Mouse (Mus musculus) limb, embryonic 15.5 days (tissue): ENCODE data around the gene Lrrc20. TPM values are rescaled to one million over a fixed set of nuclear protein-coding genes. Genes with fewer than 3 reads are reported as not detected.
A peak's percentile ranks its signal among the peaks of the same experiment; 100 is the strongest.

ENCODE experiments used
- ATAC-seq: fragments of 200-750 bp; cut with Nextera tagmentation; 2 replicates; pipeline ENCODE4 v1.8.0; 2017; ENCODE audit warnings: low read depth, moderate TSS enrichment; ENCODE audit not compliant: insufficient number of reproducible peaks, low FRiP score, low TSS enrichment
- H3K27ac ChIP-seq: fragments of 300-500 bp; sonication (generic); 2 replicates; pipeline ENCODE4 v1.5.1; 2015; ENCODE audit warnings: moderate library complexity, mild to moderate bottlenecking, inconsistent platforms
- H3K27me3 ChIP-seq: fragments of 300-500 bp; sonication (generic); 2 replicates; pipeline ENCODE4 v1.6.1; 2015; ENCODE audit warnings: inconsistent platforms
- H3K36me3 ChIP-seq: fragments of 300-500 bp; sonication (generic); 2 replicates; pipeline ENCODE4 v1.6.1; 2015; ENCODE audit warnings: inconsistent platforms
- H3K4me1 ChIP-seq: fragments of 300-500 bp; sonication (generic); 2 replicates; pipeline ENCODE4 v1.6.1; 2015; ENCODE audit warnings: inconsistent platforms
- H3K4me2 ChIP-seq: fragments of 300-500 bp; sonication (generic); 2 replicates; pipeline ENCODE4 v1.6.1; 2015; ENCODE audit warnings: mild to moderate bottlenecking, inconsistent platforms
- H3K4me3 ChIP-seq: fragments of 300-500 bp; sonication (generic); 2 replicates; pipeline ENCODE4 v1.5.1; 2015; ENCODE audit warnings: mild to moderate bottlenecking, inconsistent platforms
- H3K9ac ChIP-seq: fragments of 300-500 bp; sonication (generic); 2 replicates; pipeline ENCODE4 v1.6.1; 2015; ENCODE audit warnings: inconsistent platforms
- H3K9me3 ChIP-seq: fragments of 300-500 bp; sonication (generic); 2 replicates; pipeline ENCODE4 v1.6.1; 2016; ENCODE audit warnings: inconsistent platforms
- WGBS: fragments of 180-500 bp; shearing (Covaris S2); methylation state at CpG from one replicate; pipeline ENCODE4 v1.1.7; 2015; 5-methylcytosine and 5-hydroxymethylcytosine counted together
- polyA plus RNA-seq: library from polyadenylated mRNA; unstranded; fragments of >200 nt; fragmentation: Nextera tagmentation; extraction: Ambion mirVana; gene quantifications from 2 replicates; pipeline ENCODE4 v1.2.1, GENCODE M21; 2015

Gene Lrrc20
- 8.5 and 10.2 TPM in 2 replicates for polyA plus RNA-seq

DNA sequence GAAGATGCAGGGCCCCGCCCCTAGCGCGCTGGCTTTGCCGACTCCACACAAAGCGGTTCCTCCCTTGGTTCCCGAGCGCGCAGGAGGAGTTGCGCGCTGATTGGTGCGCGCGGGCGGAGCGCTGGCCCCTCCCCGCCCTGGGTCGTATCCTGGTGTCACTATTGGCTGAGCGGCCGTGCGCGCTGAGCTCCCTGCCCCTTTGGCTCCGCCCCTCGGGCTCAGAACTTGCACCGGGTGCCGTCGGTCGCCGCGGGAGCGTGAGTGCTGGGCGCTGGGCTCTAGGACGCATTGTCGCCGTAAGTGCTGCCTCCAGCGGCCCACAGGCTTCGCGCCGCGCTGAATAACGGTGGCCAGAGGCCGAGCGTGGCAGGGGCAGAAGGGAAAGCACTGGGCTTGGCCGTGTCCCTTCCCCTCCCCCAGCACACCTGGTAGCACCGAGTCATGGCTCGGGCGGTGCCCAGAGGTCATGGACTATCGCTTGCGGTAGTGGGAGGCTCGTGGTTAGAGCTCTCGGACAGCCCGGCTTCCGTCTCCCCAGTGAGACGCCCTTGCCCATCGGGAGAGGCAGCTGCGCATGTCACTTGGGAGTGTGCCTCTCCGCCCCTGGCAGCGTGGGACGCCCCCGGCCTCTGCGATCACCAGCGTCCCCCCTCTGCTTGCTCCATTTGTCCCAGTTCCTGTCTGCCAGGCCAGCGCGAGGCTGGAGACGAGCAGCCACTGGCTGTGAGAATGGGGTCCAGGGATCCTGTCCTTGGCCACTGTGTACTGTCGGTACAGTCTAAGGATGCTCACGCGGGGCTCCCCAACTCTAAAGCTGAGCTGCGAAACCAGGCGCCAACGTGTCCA, at the start of gene Lrrc20:
Gene Lrrc20, plus strand, starts transcription at position 208 of the 846 bp plus-strand sequence.
- no peaks in the 10 kb centered on the region for H3K36me3 ChIP-seq
- WGBS = under 1% methylated on average over 70 of the region's 70 CpGs
- H3K9ac ChIP-seq = peak within 1 kb of the TSS; percentile 50
- no peaks in the 10 kb centered on the region for H3K27me3 ChIP-seq
- peak within 1 kb of the TSS; percentile 62 for H3K27ac ChIP-seq
- H3K4me1 ChIP-seq = peaks cover 14% of the 10 kb centered on the region
- H3K4me3 ChIP-seq = peak within 1 kb of the TSS; percentile 84
- ATAC-seq = peak; percentile 95
- no peaks in the 10 kb centered on the region for H3K9me3 ChIP-seq
- H3K4me2 ChIP-seq = peak within 1 kb of the TSS; percentile 97

DNA sequence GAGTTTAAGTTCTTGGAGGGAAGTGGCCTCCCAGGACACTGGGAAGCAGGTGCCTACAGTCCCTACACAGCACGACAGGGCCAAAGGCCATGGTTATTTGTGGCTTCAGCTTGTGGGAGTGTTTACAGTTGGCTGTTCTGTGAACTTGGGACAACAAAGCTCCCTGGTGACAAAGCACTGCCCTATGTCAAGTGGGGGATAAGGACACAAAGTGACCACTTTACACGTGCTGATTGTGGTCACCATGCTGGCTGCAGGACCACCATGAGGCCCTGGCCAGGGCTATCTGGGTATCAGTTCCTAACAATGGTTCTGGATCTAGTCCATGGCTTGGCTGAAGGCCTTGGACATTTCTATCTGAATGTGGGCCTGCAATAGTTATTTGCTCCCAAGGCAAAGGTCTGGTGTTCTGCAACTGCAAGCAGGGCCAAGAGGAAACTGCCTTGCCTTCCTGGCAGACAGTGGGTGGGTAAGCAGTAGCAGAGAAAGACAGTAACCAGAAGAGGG, 49.3 kb upstream of the Lrrc20 start:
- Histone ChIP-seq H3K4me3 (no peak overlapping the region), H3K4me2 (no peak overlapping the region), H3K27me3 (no peaks in the 10 kb centered on the region), H3K4me1 (peaks cover 12% of the 10 kb centered on the region; the same call in 1 of the 2 replicates), H3K36me3 (peaks cover 28% of the 10 kb centered on the region), H3K9me3 (no peaks in the 10 kb centered on the region), H3K9ac (no peak overlapping the region), H3K27ac (no peak overlapping the region; the same call in 1 of the 2 replicates)
- ATAC-seq = no peak
- WGBS = 61% methylated on average over 2 of the region's 2 CpGs

DNA sequence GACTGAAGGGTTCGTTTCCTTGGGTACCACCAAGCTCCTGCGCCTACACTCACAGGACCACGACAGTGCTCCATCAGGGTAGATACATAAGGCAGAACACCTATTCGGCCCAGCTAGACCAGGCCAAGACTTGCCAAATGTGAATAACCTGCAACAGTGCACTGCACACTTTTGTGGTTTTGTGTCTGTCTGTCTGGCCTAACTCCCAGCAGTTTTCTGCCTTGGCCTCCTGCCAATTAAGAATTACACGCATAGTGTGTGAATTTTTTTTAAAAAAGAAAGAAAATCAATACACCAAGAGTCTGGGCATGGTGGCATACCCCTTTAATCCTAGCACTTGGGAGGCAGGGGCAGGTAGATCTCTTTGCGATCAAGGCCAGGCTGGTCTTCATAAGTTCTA, 47.6 kb upstream of the Lrrc20 start:
- Histone ChIP-seq H3K27ac (no peak overlapping the region), H3K4me1 (peaks cover 12% of the 10 kb centered on the region; the same call in 1 of the 2 replicates), H3K9me3 (no peaks in the 10 kb centered on the region), H3K4me2 (no peak overlapping the region), H3K9ac (no peak overlapping the region), H3K4me3 (no peak overlapping the region), H3K36me3 (peaks cover 37% of the 10 kb centered on the region), H3K27me3 (no peaks in the 10 kb centered on the region)
- WGBS = 80% methylated on average over 6 of the region's 6 CpGs
- ATAC-seq = no peak

DNA sequence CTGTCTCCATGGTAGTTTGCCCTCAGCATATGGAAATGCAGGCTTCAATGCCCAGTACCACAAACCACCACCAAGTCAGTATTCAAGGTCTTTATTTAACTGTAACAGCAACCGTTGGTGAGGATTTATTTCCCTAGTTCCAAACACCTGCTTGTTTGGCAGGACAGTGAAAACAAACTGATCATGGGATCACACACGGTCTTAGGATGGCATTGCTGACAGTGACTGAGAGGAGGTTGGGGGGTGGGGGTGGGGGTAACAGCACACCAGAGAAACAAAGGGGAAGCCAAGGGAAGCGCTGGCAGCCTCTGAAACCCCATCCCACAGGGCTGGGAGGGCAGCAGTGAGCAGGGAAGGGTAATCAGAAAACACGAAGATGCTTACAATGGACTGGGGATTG, 47.2 kb upstream of the Lrrc20 start:
- H3K4me3 ChIP-seq = no peak overlapping the region
- peaks cover 12% of the 10 kb centered on the region; the same call in 1 of the 2 replicates for H3K4me1 ChIP-seq
- no peak overlapping the region for H3K9ac ChIP-seq
- H3K27me3 ChIP-seq = no peaks in the 10 kb centered on the region
- H3K27ac ChIP-seq = no peak overlapping the region
- H3K4me2 ChIP-seq = no peak overlapping the region
- no peaks in the 10 kb centered on the region for H3K9me3 ChIP-seq
- H3K36me3 ChIP-seq = peaks cover 42% of the 10 kb centered on the region
- no peak for ATAC-seq
- 66% methylated on average over 4 of the region's 4 CpGs for WGBS

DNA sequence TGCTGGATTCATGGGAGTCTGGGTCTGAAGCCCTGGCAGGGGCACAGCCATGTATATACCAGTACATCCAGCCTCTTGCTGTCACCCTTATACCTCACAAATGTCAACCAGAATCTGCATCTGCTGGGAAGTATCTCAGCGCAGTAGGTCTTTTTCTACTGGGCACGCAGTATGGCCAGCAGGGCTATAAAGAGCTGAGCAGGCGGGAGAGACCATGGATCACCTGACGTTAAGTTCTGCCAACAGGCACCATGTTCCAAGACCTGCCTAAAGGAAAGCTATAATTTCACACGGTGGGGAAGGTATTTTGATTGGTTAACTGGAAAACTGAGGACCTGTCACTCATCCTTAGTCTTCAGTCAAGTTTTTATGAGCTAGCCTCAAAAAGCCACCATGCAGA, 46.6 kb upstream of the Lrrc20 start:
- ATAC-seq = no peak
- WGBS = 84% methylated on average over 5 of the region's 5 CpGs
- Histone ChIP-seq H3K36me3 (peaks cover 48% of the 10 kb centered on the region), H3K27ac (no peak overlapping the region), H3K4me1 (peaks cover 10% of the 10 kb centered on the region; the same call in 1 of the 2 replicates), H3K4me2 (no peak overlapping the region), H3K9me3 (no peaks in the 10 kb centered on the region), H3K9ac (no peak overlapping the region), H3K4me3 (no peak overlapping the region), H3K27me3 (no peaks in the 10 kb centered on the region)

DNA sequence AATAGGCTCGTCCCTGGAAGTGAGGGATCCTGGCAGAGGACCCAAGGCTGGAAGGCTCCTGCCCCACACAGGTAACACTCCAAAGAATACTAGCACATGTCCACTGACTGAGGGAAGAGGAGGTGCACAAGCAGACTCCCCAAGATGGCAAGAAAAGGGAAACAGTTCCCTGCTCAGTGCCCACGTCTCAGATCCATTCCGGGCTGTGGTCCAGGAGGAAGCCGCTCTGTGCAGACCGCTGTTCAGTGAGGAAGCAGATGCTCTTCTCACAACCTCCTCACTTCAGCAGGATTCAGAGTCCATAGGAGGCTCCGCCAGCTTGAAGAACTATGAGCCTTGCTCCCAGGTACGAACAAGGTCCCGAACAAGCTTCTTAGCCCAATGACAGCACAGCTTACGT, 44.2 kb upstream of the Lrrc20 start:
- H3K9ac ChIP-seq = no peak overlapping the region
- no peaks in the 10 kb centered on the region for H3K27me3 ChIP-seq
- H3K27ac ChIP-seq = no peak overlapping the region
- 86% methylated on average over 9 of the region's 9 CpGs for WGBS
- no peak overlapping the region for H3K4me3 ChIP-seq
- no peaks in the 10 kb centered on the region for H3K4me1 ChIP-seq
- ATAC-seq = no peak
- no peak overlapping the region for H3K4me2 ChIP-seq
- H3K36me3 ChIP-seq = peaks cover 64% of the 10 kb centered on the region
- no peaks in the 10 kb centered on the region for H3K9me3 ChIP-seq

DNA sequence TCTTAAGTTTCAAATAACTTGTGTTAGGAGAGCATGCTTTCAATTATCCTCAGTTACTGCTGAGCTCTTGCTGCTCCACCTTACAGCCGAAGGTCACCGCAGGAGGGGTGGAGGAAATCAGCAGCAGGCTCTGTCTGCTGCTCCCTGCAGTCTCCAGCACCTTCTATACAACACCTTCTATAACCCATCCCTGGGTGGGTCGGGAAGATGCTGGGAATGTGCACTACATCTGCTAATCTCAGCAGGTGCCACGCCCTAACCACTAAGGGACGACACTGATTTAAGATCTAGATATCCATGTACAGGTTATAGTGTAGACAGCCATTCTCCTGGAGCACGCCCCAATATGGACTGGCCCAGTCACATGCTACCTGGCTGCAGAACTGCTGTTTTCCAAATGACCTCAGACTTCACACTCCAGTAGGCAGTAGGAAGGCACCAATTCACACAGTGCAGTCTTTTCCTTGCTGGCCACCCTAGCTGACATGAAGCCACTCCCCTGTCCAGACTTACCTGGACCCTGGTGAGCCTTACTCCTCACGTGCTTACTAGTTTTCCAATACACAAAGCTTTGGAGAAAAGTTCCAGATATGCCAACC, 35.3 kb upstream of the Lrrc20 start:
- WGBS = 76% methylated on average over 7 of the region's 7 CpGs
- Histone ChIP-seq H3K4me3 (no peak overlapping the region), H3K36me3 (peaks cover 12% of the 10 kb centered on the region; the same call in 1 of the 2 replicates), H3K4me2 (no peak overlapping the region), H3K27me3 (no peaks in the 10 kb centered on the region), H3K9me3 (no peaks in the 10 kb centered on the region), H3K9ac (no peak overlapping the region), H3K27ac (no peak overlapping the region), H3K4me1 (peaks cover 32% of the 10 kb centered on the region)
- ATAC-seq = no peak

DNA sequence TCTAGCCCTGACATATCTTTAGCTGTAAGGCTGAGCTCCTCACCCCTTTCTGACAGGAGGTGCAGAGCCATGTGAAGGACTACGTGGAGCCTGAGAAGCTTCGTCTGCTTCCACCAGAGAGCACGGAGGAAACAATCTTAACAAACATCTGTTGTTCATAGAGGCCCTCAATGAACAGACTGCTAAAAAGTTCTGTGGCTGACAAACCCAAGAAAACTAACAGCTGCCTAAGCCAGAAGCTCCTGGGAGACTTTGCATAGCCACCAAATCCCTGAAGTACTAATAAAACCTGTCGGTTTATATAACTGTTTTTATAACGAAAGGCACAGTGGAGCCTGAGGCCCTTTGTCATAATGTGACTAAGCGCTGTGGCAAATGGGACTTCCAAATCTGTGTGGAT, 32.1 kb upstream of the Lrrc20 start:
- H3K4me1 ChIP-seq = peaks cover 51% of the 10 kb centered on the region
- no peaks in the 10 kb centered on the region for H3K9me3 ChIP-seq
- no peak overlapping the region for H3K4me3 ChIP-seq
- no peak overlapping the region for H3K4me2 ChIP-seq
- no peak overlapping the region for H3K9ac ChIP-seq
- no peaks in the 10 kb centered on the region for H3K27me3 ChIP-seq
- 19% methylated on average over 6 of the region's 6 CpGs for WGBS
- H3K27ac ChIP-seq = peak overlapping the region; percentile 48; the same call in 1 of the 2 replicates
- H3K36me3 ChIP-seq = peaks cover 22% of the 10 kb centered on the region
- no peak for ATAC-seq

DNA sequence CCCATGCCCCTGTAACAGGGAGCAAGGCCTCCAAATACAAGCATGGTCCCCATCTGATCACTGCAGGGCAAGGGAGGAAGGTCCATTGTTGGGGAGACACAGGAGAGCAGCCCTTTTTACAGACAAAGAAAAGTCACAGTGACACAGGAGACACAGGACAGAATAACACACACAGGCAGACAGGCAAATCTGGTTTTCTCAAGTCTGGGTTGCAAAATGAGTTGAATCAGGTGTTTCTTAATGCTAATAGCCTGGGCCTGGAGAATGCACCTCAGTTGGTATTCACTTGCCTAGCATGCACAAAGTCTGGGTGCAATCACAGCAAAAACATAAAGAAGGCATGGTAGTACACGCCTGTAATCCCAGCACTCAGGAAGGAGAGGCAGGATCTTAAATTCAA, 31.7 kb upstream of the Lrrc20 start:
- ATAC-seq = no peak
- no peak overlapping the region for H3K4me2 ChIP-seq
- no peaks in the 10 kb centered on the region for H3K9me3 ChIP-seq
- peak overlapping the region; percentile 48; the same call in 1 of the 2 replicates for H3K27ac ChIP-seq
- H3K9ac ChIP-seq = no peak overlapping the region
- no peak overlapping the region for H3K4me3 ChIP-seq
- no peaks in the 10 kb centered on the region for H3K27me3 ChIP-seq
- peaks cover 49% of the 10 kb centered on the region for H3K4me1 ChIP-seq
- H3K36me3 ChIP-seq = peaks cover 22% of the 10 kb centered on the region
- 30% methylated on average over 1 of the region's 1 CpGs for WGBS

DNA sequence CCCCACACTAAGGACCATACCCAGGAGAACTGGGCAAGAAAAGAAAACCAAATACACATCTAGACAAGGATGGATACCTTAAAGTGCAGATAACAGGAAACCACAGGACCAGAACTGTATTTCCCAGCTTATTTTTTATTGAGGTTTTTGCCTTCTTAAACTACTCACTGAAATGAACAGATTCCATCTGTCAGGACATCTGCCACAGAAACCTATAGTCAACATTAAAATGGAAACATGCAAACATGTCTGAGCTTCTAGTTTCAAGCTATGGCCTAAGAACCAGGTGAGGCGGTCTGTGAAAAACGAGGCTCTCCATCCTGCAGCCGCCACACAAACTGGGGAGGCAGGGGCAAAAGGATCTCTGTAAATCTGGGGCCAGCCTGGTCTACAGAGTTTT, 30.6 kb upstream of the Lrrc20 start:
- WGBS = 57% methylated on average over 3 of the region's 3 CpGs
- H3K9me3 ChIP-seq = no peaks in the 10 kb centered on the region
- no peak overlapping the region for H3K4me2 ChIP-seq
- no peak for ATAC-seq
- no peak overlapping the region for H3K9ac ChIP-seq
- no peak overlapping the region for H3K4me3 ChIP-seq
- H3K4me1 ChIP-seq = peaks cover 57% of the 10 kb centered on the region
- H3K27ac ChIP-seq = no peak overlapping the region
- H3K36me3 ChIP-seq = peaks cover 25% of the 10 kb centered on the region
- no peaks in the 10 kb centered on the region for H3K27me3 ChIP-seq

DNA sequence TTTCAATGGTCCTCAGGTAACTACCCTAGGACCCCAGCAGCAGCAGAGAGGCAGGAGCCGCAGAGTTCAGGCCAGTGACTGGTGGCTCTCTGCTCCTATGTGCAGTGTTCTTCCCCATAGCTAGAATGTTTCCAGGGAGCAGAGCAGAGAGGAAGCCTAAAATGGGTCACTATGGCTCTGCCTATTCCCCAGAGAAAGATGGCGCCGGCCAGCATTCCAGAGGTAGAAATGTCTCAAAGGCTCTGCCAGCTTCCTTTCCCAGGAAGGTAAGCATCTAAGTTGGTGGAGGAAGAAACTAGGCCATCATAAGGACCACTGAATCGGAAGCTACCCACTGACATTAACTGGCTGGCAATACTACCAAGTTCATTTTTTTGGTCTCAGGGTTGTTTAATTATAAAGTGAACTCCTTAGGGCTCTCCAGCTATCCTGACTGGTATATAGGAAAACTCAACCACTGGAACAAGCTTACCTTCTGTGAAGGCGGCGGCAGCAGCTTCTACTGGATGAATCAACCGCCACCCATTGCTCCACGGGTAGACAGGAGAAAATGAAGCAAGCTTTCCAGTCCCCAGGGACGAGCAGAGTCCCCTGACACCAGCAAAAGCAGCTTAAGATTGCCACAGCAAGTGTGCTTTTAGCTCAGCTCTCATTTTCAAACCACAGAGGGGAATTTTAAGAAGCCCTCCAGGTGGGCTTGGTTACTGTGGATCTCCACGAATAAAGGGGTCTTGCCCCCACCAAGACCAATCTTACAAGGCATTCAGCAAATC, 27.8 kb upstream of the Lrrc20 start:
- Histone ChIP-seq H3K9me3 (no peaks in the 10 kb centered on the region), H3K27ac (no peak overlapping the region; the same call in 1 of the 2 replicates), H3K4me2 (no peak overlapping the region), H3K9ac (no peak overlapping the region), H3K4me1 (peaks cover 67% of the 10 kb centered on the region), H3K27me3 (no peaks in the 10 kb centered on the region), H3K4me3 (no peak overlapping the region), H3K36me3 (peaks cover 18% of the 10 kb centered on the region; the same call in 1 of the 2 replicates)
- 76% methylated on average over 10 of the region's 10 CpGs for WGBS
- no peak for ATAC-seq
